Mouse (Mus musculus): ENCODE results near the gene Zfp536. TPM values are rescaled to one million over a fixed set of nuclear protein-coding genes. Genes with fewer than 3 reads are reported as not detected.

The Zfp536 gene
- polyA plus RNA-seq, 1 experiment from 2014 or later = 7.2 TPM

- Histone ChIP-seq H3K9ac (ENCODE audit: low read depth, low read length) (peak overlapping the region; percentile 63), H3K4me1 (ENCODE audit: control insufficient read depth, insufficient read depth, low read length) (peaks cover 6% of the 10 kb centered on the region; the same call in 1 of the 2 replicates), H3K4me2 (ENCODE audit: low read depth, low read length) (peak overlapping the region; percentile 99), H3K4me3 (ENCODE audit: low read depth, low read length) (peak overlapping the region; percentile 57), H3K9me3 (ENCODE audit: control insufficient read depth, low read length) (no peaks in the 10 kb centered on the region), H3K27ac (replicated peaks; ENCODE audit: low read depth, low read length) (no peak overlapping the region; the same call in none of the 2 replicates), H3K27me3 (replicated peaks; ENCODE audit: control insufficient read depth, insufficient read depth, low read length) (peaks cover 83% of the 10 kb centered on the region), H3K36me3 (ENCODE audit: control insufficient read depth, insufficient read depth, low read length) (no peaks in the 10 kb centered on the region)
- DNase-seq (ENCODE audit: low spot score) (peak; percentile 59), ATAC-seq (ENCODE audit: low read depth) (no peak; the same call in none of the 2 replicates)
- WGBS = under 1% methylated on average over 53 of the region's 53 CpGs
These were observed 3.7 kb downstream of the Zfp536 start for GRCm38 (mm10) chr7:37769526-37770399.

- DNase-seq (ENCODE audit: low spot score) = no peak
- peaks cover 6% of the 10 kb centered on the region; the same call in 1 of the 2 replicates for H3K4me1 ChIP-seq (ENCODE audit: control insufficient read depth, insufficient read depth, low read length)
- no peak overlapping the region for H3K27ac ChIP-seq (replicated peaks; ENCODE audit: low read depth, low read length)
- peaks cover 78% of the 10 kb centered on the region for H3K27me3 ChIP-seq (replicated peaks; ENCODE audit: control insufficient read depth, insufficient read depth, low read length)
- no peak for ATAC-seq (ENCODE audit: low read depth)
- WGBS = 1% methylated on average over 28 of the region's 28 CpGs
- no peaks in the 10 kb centered on the region for H3K9me3 ChIP-seq (ENCODE audit: control insufficient read depth, low read length)
- H3K36me3 ChIP-seq (ENCODE audit: control insufficient read depth, insufficient read depth, low read length) = no peaks in the 10 kb centered on the region
- peak overlapping the region; percentile 57 for H3K4me3 ChIP-seq (ENCODE audit: low read depth, low read length)
- peak overlapping the region; percentile 63 for H3K9ac ChIP-seq (ENCODE audit: low read depth, low read length)
- peak overlapping the region; percentile 99 for H3K4me2 ChIP-seq (ENCODE audit: low read depth, low read length)
These were observed 4.4 kb downstream of the Zfp536 start for GRCm38 (mm10) chr7:37769004-37769403.

GRCm38 (mm10) chr7:37768310-37768940, 5.0 kb downstream of the Zfp536 start:
- no peak for ATAC-seq (ENCODE audit: low read depth)
- H3K9ac ChIP-seq (ENCODE audit: low read depth, low read length) = peak overlapping the region; percentile 63; the same call in 1 of the 2 replicates

GRCm38 (mm10) chr7:37758886-37759285, 14.6 kb downstream of the Zfp536 start:
- no peaks in the 10 kb centered on the region for H3K36me3 ChIP-seq (ENCODE audit: control insufficient read depth, insufficient read depth, low read length)
- no peak overlapping the region for H3K9ac ChIP-seq (ENCODE audit: low read depth, low read length)
- DNase-seq (ENCODE audit: low spot score) (no peak), ATAC-seq (ENCODE audit: low read depth) (no peak)
- no peak overlapping the region for H3K27ac ChIP-seq (replicated peaks; ENCODE audit: low read depth, low read length)
- H3K4me2 ChIP-seq (ENCODE audit: low read depth, low read length) = no peak overlapping the region
- no peak overlapping the region for H3K4me3 ChIP-seq (ENCODE audit: low read depth, low read length)
- WGBS = 87% methylated on average over 5 of the region's 5 CpGs
- no peaks in the 10 kb centered on the region for H3K27me3 ChIP-seq (replicated peaks; ENCODE audit: control insufficient read depth, insufficient read depth, low read length)
- no peaks in the 10 kb centered on the region for H3K4me1 ChIP-seq (ENCODE audit: control insufficient read depth, insufficient read depth, low read length)
- H3K9me3 ChIP-seq (ENCODE audit: control insufficient read depth, low read length) = no peaks in the 10 kb centered on the region

More at GRCm38 (mm10) chr7:37768310-37768940, 5.0 kb downstream of the Zfp536 start:
- WGBS = 20% methylated on average over 9 of the region's 10 CpGs
- no peak for DNase-seq (ENCODE audit: low spot score)
- Histone ChIP-seq H3K36me3 (ENCODE audit: control insufficient read depth, insufficient read depth, low read length) (no peaks in the 10 kb centered on the region), H3K4me2 (ENCODE audit: low read depth, low read length) (peak overlapping the region; percentile 99), H3K27ac (replicated peaks; ENCODE audit: low read depth, low read length) (no peak overlapping the region), H3K9me3 (ENCODE audit: control insufficient read depth, low read length) (no peaks in the 10 kb centered on the region), H3K4me1 (ENCODE audit: control insufficient read depth, insufficient read depth, low read length) (peaks cover 6% of the 10 kb centered on the region; the same call in 1 of the 2 replicates), H3K27me3 (replicated peaks; ENCODE audit: control insufficient read depth, insufficient read depth, low read length) (peaks cover 73% of the 10 kb centered on the region), H3K4me3 (ENCODE audit: low read depth, low read length) (peak overlapping the region; percentile 57)

DNA sequence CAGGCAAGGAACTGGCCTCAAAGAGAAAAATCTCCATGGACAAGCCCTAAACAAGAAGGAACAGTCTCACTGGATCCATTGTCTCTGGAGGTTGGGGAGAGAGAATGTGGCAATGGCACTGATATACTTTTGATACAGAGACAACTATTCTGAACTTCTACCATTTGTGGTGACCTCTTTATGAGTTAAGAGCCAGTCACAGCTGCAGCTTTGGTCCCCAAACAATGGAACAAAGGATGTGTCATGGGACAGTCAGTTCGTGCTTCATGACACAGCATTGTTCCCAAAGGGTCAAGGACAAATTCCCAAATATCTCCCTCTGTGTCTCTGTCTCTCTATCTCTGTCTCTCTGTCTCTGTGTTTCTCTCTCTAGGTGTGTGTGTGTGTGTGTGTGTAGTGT, 20.4 kb downstream of the Zfp536 start:
- Histone ChIP-seq H3K27ac (replicated peaks; ENCODE audit: low read depth, low read length) (no peak overlapping the region), H3K9ac (ENCODE audit: low read depth, low read length) (no peak overlapping the region), H3K36me3 (ENCODE audit: control insufficient read depth, insufficient read depth, low read length) (no peaks in the 10 kb centered on the region), H3K4me3 (ENCODE audit: low read depth, low read length) (no peak overlapping the region), H3K4me1 (ENCODE audit: control insufficient read depth, insufficient read depth, low read length) (no peaks in the 10 kb centered on the region), H3K9me3 (ENCODE audit: control insufficient read depth, low read length) (no peaks in the 10 kb centered on the region), H3K4me2 (ENCODE audit: low read depth, low read length) (no peak overlapping the region), H3K27me3 (replicated peaks; ENCODE audit: control insufficient read depth, insufficient read depth, low read length) (no peaks in the 10 kb centered on the region)
- ATAC-seq (ENCODE audit: low read depth) (no peak), DNase-seq (ENCODE audit: low spot score) (no peak)
- WGBS = 82% methylated on average over 1 of the region's 1 CpGs

GRCm38 (mm10) chr7:37746133-37746761, 27.2 kb downstream of the Zfp536 start:
- Histone ChIP-seq H3K27ac (replicated peaks; ENCODE audit: low read depth, low read length) (no peak overlapping the region), H3K9ac (ENCODE audit: low read depth, low read length) (no peak overlapping the region), H3K4me3 (ENCODE audit: low read depth, low read length) (no peak overlapping the region), H3K4me2 (ENCODE audit: low read depth, low read length) (peak overlapping the region; percentile 18; the same call in 1 of the 2 replicates), H3K36me3 (ENCODE audit: control insufficient read depth, insufficient read depth, low read length) (no peaks in the 10 kb centered on the region), H3K9me3 (ENCODE audit: control insufficient read depth, low read length) (no peaks in the 10 kb centered on the region), H3K4me1 (ENCODE audit: control insufficient read depth, insufficient read depth, low read length) (0 out of 2 replicates have a peak, but pooled peaks cover 4% of the 10 kb centered on the region), H3K27me3 (replicated peaks; ENCODE audit: control insufficient read depth, insufficient read depth, low read length) (peaks cover 6% of the 10 kb centered on the region; the same call in 1 of the 2 replicates)
- 27% methylated on average over 12 of the region's 13 CpGs for WGBS
- DNase-seq (ENCODE audit: low spot score) (no peak), ATAC-seq (ENCODE audit: low read depth) (no peak)

- Histone ChIP-seq H3K27me3 (replicated peaks; ENCODE audit: control insufficient read depth, insufficient read depth, low read length) (peaks cover 6% of the 10 kb centered on the region; the same call in 1 of the 2 replicates), H3K4me3 (ENCODE audit: low read depth, low read length) (no peak overlapping the region), H3K9me3 (ENCODE audit: control insufficient read depth, low read length) (no peaks in the 10 kb centered on the region), H3K4me1 (ENCODE audit: control insufficient read depth, insufficient read depth, low read length) (0 out of 2 replicates have a peak, but pooled peaks cover 4% of the 10 kb centered on the region), H3K36me3 (ENCODE audit: control insufficient read depth, insufficient read depth, low read length) (no peaks in the 10 kb centered on the region), H3K27ac (replicated peaks; ENCODE audit: low read depth, low read length) (no peak overlapping the region), H3K4me2 (ENCODE audit: low read depth, low read length) (no peak overlapping the region), H3K9ac (ENCODE audit: low read depth, low read length) (no peak overlapping the region)
- no peak for ATAC-seq (ENCODE audit: low read depth)
- 41% methylated on average over 8 of the region's 8 CpGs for WGBS
- no peak for DNase-seq (ENCODE audit: low spot score)
These were observed 30.1 kb downstream of the Zfp536 start for GRCm38 (mm10) chr7:37743350-37743749.

DNA sequence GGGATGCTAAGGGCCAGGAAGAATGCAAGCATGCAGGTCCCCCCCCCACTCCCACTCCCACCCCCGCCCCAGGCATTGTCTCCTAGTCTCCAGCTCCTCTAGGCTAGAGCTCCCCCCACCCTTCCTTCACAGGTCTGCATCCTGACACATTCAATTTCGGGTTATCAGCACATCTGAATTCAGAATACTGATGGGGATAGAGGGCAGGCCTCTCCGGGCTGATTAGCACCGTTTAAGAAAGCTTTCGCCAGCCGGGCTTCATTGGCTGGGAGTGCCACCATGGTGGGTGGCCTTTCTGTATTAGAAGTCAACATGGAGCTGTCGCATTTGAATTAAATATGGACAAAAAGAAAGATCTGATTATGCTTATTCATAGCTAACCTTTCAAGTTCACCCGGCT, 36.2 kb downstream of the Zfp536 start:
- ATAC-seq (ENCODE audit: low read depth) = no peak
- H3K27me3 ChIP-seq (replicated peaks; ENCODE audit: control insufficient read depth, insufficient read depth, low read length) = no peaks in the 10 kb centered on the region
- 44% methylated on average over 8 of the region's 8 CpGs for WGBS
- H3K36me3 ChIP-seq (ENCODE audit: control insufficient read depth, insufficient read depth, low read length) = no peaks in the 10 kb centered on the region
- H3K4me2 ChIP-seq (ENCODE audit: low read depth, low read length) = no peak overlapping the region
- H3K9me3 ChIP-seq (ENCODE audit: control insufficient read depth, low read length) = no peaks in the 10 kb centered on the region
- no peak overlapping the region for H3K9ac ChIP-seq (ENCODE audit: low read depth, low read length)
- DNase-seq (ENCODE audit: low spot score) = no peak
- H3K27ac ChIP-seq (replicated peaks; ENCODE audit: low read depth, low read length) = no peak overlapping the region
- no peaks in the 10 kb centered on the region for H3K4me1 ChIP-seq (ENCODE audit: control insufficient read depth, insufficient read depth, low read length)
- H3K4me3 ChIP-seq (ENCODE audit: low read depth, low read length) = no peak overlapping the region
